Mouse (Mus musculus) midbrain, embryonic 15.5 days (tissue): Measurements from ENCODE around the gene 4930442H23Rik. TPM values are rescaled to one million over a fixed set of nuclear protein-coding genes. Genes with fewer than 3 reads are reported as not detected.
"Not testable (repeated sequence)": the region's sequence is repeated elsewhere in the genome, so short reads cannot be mapped to it uniquely, and the experiment has no call there.

ENCODE experiments used
- ATAC-seq: fragments of 200-750 bp; cut with Nextera tagmentation; replicated peaks from 2 replicates; pipeline ENCODE4 v1.8.0; 2017; ENCODE audit warnings: moderate TSS enrichment
- H3K27ac ChIP-seq: fragments of 300-500 bp; sonication (generic); 2 replicates; pipeline ENCODE4 v1.5.1; 2015; ENCODE audit warnings: mild to moderate bottlenecking, inconsistent platforms
- H3K27me3 ChIP-seq: fragments of 300-500 bp; sonication (generic); replicated peaks from 2 replicates; pipeline ENCODE4 v1.6.1; 2015; ENCODE audit warnings: inconsistent platforms
- H3K36me3 ChIP-seq: fragments of 300-500 bp; sonication (generic); replicated peaks from 2 replicates; pipeline ENCODE4 v1.6.1; 2015; ENCODE audit warnings: inconsistent platforms
- H3K4me1 ChIP-seq: fragments of 300-500 bp; sonication (generic); 2 replicates; pipeline ENCODE4 v1.6.1; 2015; ENCODE audit warnings: inconsistent platforms
- H3K4me2 ChIP-seq: fragments of 300-500 bp; sonication (generic); 2 replicates; pipeline ENCODE4 v1.6.1; 2015; ENCODE audit warnings: inconsistent platforms, mild to moderate bottlenecking, moderate library complexity
- H3K4me3 ChIP-seq: fragments of 300-500 bp; sonication (generic); 2 replicates; pipeline ENCODE4 v1.5.1; 2015; ENCODE audit warnings: mild to moderate bottlenecking, inconsistent platforms
- H3K9ac ChIP-seq: fragments of 300-500 bp; sonication (generic); 2 replicates; pipeline ENCODE4 v1.6.1; 2015; ENCODE audit warnings: mild to moderate bottlenecking, inconsistent platforms
- H3K9me3 ChIP-seq: fragments of 300-500 bp; sonication (generic); 2 replicates; pipeline ENCODE4 v1.6.1; 2016; ENCODE audit warnings: inconsistent platforms
- WGBS: fragments of 180-500 bp; shearing (Covaris S2); methylation state at CpG from one replicate; pipeline ENCODE4 v1.1.7; 2015; ENCODE audit warnings: mixed read lengths; 5-methylcytosine and 5-hydroxymethylcytosine counted together
- polyA plus RNA-seq: library from polyadenylated mRNA; unstranded; fragments of >200 nt; fragmentation: Nextera tagmentation; extraction: Ambion mirVana; gene quantifications from 2 replicates; pipeline ENCODE4 v1.2.1, GENCODE M21; 2015

4930442H23Rik gene
- polyA plus RNA-seq, 1 experiment from 2014 or later: not detected

DNA sequence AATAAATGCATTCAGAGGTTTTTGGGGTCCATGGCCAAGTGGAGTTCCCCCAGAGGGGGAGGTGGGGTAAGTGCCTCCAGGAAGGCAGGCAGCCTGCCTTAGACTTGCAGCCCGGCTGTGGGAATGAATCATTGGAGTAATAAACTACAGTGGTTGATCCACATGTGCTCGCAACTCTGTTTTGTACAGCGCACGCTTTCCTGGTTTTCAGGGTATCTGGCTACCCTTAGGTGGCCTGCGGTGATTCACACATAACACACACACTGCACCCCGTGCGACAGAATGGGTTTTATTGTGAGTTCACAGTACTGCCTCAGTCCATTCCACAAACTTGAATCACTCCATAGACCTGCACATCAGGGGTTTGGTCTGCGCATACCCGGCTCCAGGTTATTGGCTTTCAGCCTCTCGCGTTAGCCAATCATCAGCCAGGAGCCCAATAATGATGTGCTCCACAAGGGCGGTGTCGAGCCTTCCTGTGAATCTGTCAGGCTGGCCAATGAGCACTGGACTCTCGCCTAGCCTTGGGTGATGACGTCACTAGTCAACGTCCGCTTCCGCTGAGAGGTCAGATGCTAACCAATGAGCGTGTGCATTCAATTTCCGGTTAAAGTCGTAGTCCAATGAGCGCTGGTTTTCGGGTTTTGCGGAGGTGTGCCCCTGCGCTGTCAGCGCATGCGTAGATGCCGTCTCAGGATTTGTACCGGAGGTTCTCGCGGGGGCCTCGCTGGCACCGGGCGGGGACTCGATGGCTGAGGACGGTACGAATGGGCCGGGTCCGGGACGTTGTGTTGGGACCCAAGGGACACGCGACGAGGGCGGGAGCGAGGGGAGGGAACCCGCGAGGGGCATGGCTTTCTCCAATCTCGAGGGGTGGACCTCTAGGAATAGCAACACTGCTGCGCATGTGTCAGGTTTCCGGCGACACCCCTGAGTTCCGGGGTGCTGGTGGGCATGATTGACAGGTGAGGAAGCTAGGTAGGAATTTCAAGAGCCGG lies 1.0 kb downstream of the 4930442H23Rik start, which contains the start of gene Dapk3:
TSS of gene Dapk3 (plus strand) at position 670 of the 998 bp plus-strand sequence.
- H3K4me1 ChIP-seq: peaks cover 33% of the 10 kb centered on the region
- H3K9ac ChIP-seq: peak within 1 kb of the TSS; percentile 72
- H3K4me3 ChIP-seq: peak within 1 kb of the TSS; percentile 58
- ATAC-seq: peak; percentile 94
- WGBS: 4% methylated on average over 53 of the region's 53 CpGs
- H3K27me3 ChIP-seq: no peaks in the 10 kb centered on the region
- no peaks in the 10 kb centered on the region for H3K9me3 ChIP-seq
- H3K4me2 ChIP-seq: peak within 1 kb of the TSS; percentile 53
- peak within 1 kb of the TSS; percentile 88 for H3K27ac ChIP-seq
- H3K36me3 ChIP-seq: peaks cover 60% of the 10 kb centered on the region

GRCm38 (mm10) chr10:81181860-81182259 lies 1.8 kb downstream of the 4930442H23Rik start:
- not testable (repeated sequence) for H3K27me3 ChIP-seq, H3K4me2 ChIP-seq, ATAC-seq, H3K4me3 ChIP-seq, H3K9me3 ChIP-seq, H3K9ac ChIP-seq
- 75% methylated on average over 12 of the region's 12 CpGs for whole genome bisulfite sequencing
- peaks cover 59% of the 10 kb centered on the region for H3K36me3 ChIP-seq
- H3K4me1 ChIP-seq: peaks cover 38% of the 10 kb centered on the region
- H3K27ac ChIP-seq: peak overlapping the region; percentile 56; the same call in 1 of the 2 replicates

GRCm38 (mm10) chr10:81180946-81181345 lies 2.7 kb downstream of the 4930442H23Rik start:
- ATAC-seq: no peak
- H3K36me3 ChIP-seq: peaks cover 53% of the 10 kb centered on the region
- H3K4me3 ChIP-seq: no peak overlapping the region

DNA sequence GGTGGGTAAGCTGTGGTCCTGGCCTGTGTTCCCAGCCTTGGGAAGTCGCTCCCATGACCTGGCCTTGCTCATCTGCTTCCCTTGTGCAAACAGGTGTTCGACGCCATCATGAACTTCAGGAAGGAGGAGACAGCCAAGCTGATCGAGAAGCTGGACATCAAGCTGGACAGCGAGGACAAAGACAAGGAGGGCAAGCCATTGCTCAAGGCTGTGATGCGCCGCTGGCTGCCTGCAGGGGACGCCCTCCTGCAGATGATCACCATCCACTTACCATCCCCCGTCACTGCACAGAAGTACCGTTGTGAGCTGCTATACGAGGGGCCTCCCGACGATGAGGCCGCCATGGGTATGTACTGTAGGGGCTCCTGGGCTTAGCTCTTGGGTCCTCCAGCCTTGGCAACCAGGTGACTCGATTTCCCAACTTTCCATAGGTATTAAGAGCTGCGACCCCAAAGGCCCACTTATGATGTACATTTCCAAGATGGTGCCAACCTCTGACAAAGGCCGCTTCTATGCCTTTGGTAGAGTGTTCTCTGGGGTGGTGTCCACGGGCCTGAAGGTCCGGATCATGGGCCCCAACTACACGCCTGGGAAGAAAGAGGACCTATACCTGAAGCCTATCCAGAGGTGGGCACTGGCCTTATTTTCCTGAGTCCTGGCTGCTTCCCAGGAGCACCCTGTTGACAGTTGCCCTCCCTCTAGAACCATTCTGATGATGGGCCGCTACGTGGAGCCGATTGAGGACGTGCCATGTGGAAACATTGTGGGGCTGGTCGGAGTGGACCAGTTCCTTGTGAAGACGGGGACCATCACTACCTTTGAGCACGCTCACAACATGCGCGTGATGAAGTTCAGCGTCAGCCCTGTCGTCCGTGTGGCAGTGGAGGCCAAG lies 4.0 kb downstream of the 4930442H23Rik start:
- H3K27ac ChIP-seq: no peak overlapping the region
- H3K4me1 ChIP-seq: peaks cover 53% of the 10 kb centered on the region
- 91% methylated on average over 32 of the region's 32 CpGs for WGBS
- no peak for ATAC-seq
- no peaks in the 10 kb centered on the region for H3K27me3 ChIP-seq
- no peak overlapping the region for H3K4me2 ChIP-seq
- H3K36me3 ChIP-seq: peaks cover 50% of the 10 kb centered on the region
- H3K9me3 ChIP-seq: no peaks in the 10 kb centered on the region
- H3K4me3 ChIP-seq: no peak overlapping the region
- no peak overlapping the region for H3K9ac ChIP-seq

More at GRCm38 (mm10) chr10:81180946-81181345, 2.7 kb downstream of the 4930442H23Rik start:
- Histone ChIP-seq H3K27ac (no peak overlapping the region), H3K9me3 (no peaks in the 10 kb centered on the region), H3K4me1 (peaks cover 41% of the 10 kb centered on the region), H3K27me3 (no peaks in the 10 kb centered on the region), H3K9ac (no peak overlapping the region), H3K4me2 (no peak overlapping the region)
- 92% methylated on average over 13 of the region's 13 CpGs for WGBS

DNA sequence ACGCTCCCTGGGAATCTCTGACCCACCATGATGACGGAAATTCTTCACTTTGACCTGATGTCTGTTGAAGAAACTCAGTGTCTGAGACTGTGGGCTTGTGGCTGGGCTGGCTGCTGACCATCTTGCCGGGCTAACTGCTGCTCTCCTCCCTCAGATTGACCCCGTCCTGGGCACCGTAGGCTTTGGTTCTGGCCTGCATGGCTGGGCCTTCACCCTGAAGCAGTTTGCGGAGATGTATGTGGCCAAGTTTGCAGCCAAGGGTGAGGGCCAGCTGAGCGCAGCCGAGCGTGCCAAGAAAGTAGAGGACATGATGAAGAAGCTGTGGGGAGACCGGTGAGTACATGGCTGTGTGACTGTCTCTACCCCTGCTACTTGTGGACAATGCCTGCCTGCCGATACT lies 4.7 kb downstream of the 4930442H23Rik start:
- 93% methylated on average over 11 of the region's 11 CpGs for WGBS
- Histone ChIP-seq H3K4me1 (peaks cover 56% of the 10 kb centered on the region), H3K4me3 (no peak overlapping the region), H3K4me2 (no peak overlapping the region), H3K9ac (peak overlapping the region; percentile 2; the same call in 1 of the 2 replicates), H3K9me3 (no peaks in the 10 kb centered on the region), H3K27me3 (no peaks in the 10 kb centered on the region), H3K36me3 (peaks cover 46% of the 10 kb centered on the region), H3K27ac (no peak overlapping the region)
- ATAC-seq: no peak

GRCm38 (mm10) chr10:81177958-81178712 lies 5.5 kb downstream of the 4930442H23Rik start:
- Histone ChIP-seq H3K27ac (no peak overlapping the region), H3K4me1 (peaks cover 58% of the 10 kb centered on the region), H3K9me3 (no peaks in the 10 kb centered on the region), H3K36me3 (peaks cover 46% of the 10 kb centered on the region), H3K4me2 (peak overlapping the region; percentile 91), H3K27me3 (no peaks in the 10 kb centered on the region), H3K4me3 (peak overlapping the region; percentile 96), H3K9ac (peak overlapping the region; percentile 94)
- 69% methylated on average over 14 of the region's 14 CpGs for WGBS
- ATAC-seq: no peak

DNA sequence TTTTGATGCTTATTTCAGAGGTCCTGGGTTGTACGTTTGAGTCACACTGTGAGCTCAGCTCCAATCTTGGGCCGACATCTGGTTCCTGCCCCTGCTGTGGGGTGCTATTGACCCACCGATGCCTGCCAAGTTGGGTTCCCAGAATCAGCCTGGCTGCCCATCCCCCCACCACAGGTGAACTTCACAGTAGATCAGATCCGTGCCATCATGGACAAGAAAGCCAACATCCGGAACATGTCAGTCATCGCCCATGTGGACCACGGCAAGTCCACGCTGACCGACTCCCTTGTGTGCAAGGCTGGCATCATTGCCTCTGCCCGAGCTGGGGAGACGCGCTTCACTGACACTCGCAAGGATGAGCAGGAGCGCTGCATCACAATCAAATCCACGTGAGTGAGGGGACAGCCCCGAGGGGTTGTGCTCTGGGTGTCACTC lies 6.1 kb downstream of the 4930442H23Rik start:
- H3K36me3 ChIP-seq: peaks cover 46% of the 10 kb centered on the region
- 13% methylated on average over 16 of the region's 16 CpGs for WGBS
- H3K4me3 ChIP-seq: peak overlapping the region; percentile 96
- H3K27me3 ChIP-seq: no peaks in the 10 kb centered on the region
- peak overlapping the region; percentile 94 for H3K9ac ChIP-seq
- peaks cover 63% of the 10 kb centered on the region for H3K4me1 ChIP-seq
- H3K4me2 ChIP-seq: peak overlapping the region; percentile 91
- H3K9me3 ChIP-seq: no peaks in the 10 kb centered on the region
- no peak for ATAC-seq
- peak overlapping the region; percentile 94 for H3K27ac ChIP-seq

GRCm38 (mm10) chr10:81176466-81177271 lies 7.0 kb downstream of the 4930442H23Rik start, which contains the start of gene Eef2:
Gene Eef2, plus strand, starts transcription at chr10:81176631.
- H3K4me2 ChIP-seq: peak within 1 kb of the TSS; percentile 91
- H3K27ac ChIP-seq: peak within 1 kb of the TSS; percentile 94
- peaks cover 42% of the 10 kb centered on the region for H3K36me3 ChIP-seq
- under 1% methylated on average over 77 of the region's 77 CpGs for WGBS
- H3K27me3 ChIP-seq: no peaks in the 10 kb centered on the region
- H3K9ac ChIP-seq: peak within 1 kb of the TSS; percentile 94
- peaks cover 55% of the 10 kb centered on the region for H3K4me1 ChIP-seq
- ATAC-seq: peak; percentile 77
- H3K4me3 ChIP-seq: peak within 1 kb of the TSS; percentile 96
- H3K9me3 ChIP-seq: no peaks in the 10 kb centered on the region

- Histone ChIP-seq H3K9me3 (no peaks in the 10 kb centered on the region), H3K9ac (no peak overlapping the region; the same call in 1 of the 2 replicates), H3K4me1 (peaks cover 55% of the 10 kb centered on the region), H3K27ac (peak overlapping the region; percentile 94), H3K27me3 (no peaks in the 10 kb centered on the region), H3K4me2 (peak overlapping the region; percentile 91), H3K36me3 (peaks cover 35% of the 10 kb centered on the region), H3K4me3 (peak overlapping the region; percentile 96)
- 6% methylated on average over 13 of the region's 13 CpGs for WGBS
- ATAC-seq: no peak
Measured at GRCm38 (mm10) chr10:81175936-81176465, 7.6 kb downstream of the 4930442H23Rik start.

GRCm38 (mm10) chr10:81175345-81175701 lies 8.3 kb downstream of the 4930442H23Rik start:
- not testable (repeated sequence) for ATAC-seq, H3K9me3 ChIP-seq, H3K27me3 ChIP-seq
- H3K4me2 ChIP-seq: peak overlapping the region; percentile 91
- peaks cover 55% of the 10 kb centered on the region for H3K4me1 ChIP-seq
- H3K4me3 ChIP-seq: peak overlapping the region; percentile 96
- H3K27ac ChIP-seq: peak overlapping the region; percentile 94
- H3K36me3 ChIP-seq: peaks cover 29% of the 10 kb centered on the region
- 5% methylated on average over 4 of the region's 4 CpGs for WGBS
- H3K9ac ChIP-seq: peak overlapping the region; percentile 45; the same call in 1 of the 2 replicates
